In genomic region chr4:34555604-34556003, GRCm38 (mm10) we compare ENCODE assay signal across 30 mouse cellular contexts. TPM values are rescaled to one million over a fixed set of nuclear protein-coding genes. Genes with fewer than 3 reads are reported as not detected.
DNase-seq lines count a peak whose midpoint lies in the region; ATAC-seq and TF ChIP-seq lines count a peak whose summit lies in the region.
"Had no signal": no experiment of that assay in that cellular context is flagged by ENCODE, and none has a peak within 500 bp of the region (broad histone marks: within the 10 kb centered on the region; RNA-seq: fewer than 3 reads in every experiment).

No protein-coding gene starts in this region.

- no peaks in the 10 kb centered on the region for H3K27me3 ChIP-seq in heart, embryonic 15.5 days
- no peaks in the 10 kb centered on the region for H3K27me3 ChIP-seq in E14TG2a.4 (ENCODE audit: insufficient read depth, low read length)
- H3K27me3 ChIP-seq: CH12.LX; embryonic facial prominence, embryonic 12.5 days; forebrain, embryonic 15.5 days; hindbrain, embryonic 12.5 days; intestine, embryonic 15.5 days; midbrain, embryonic 13.5 days; Patski; stomach, embryonic 15.5 days had no signal

- no peak for ATAC-seq in heart, embryonic 15.5 days (replicated peaks; ENCODE audit: insufficient number of reproducible peaks, insufficient read depth, low FRiP score, low read depth)
- ATAC-seq: forebrain, embryonic 15.5 days; hindbrain, postnatal 0 days; intestine, embryonic 15.5 days; midbrain, embryonic 13.5 days; Patski had no signal

- no peaks in the 10 kb centered on the region for H3K9me3 ChIP-seq in heart, embryonic 15.5 days (replicated peaks)
- H3K9me3 ChIP-seq in E14TG2a.4 (ENCODE audit: low read length) = no peaks in the 10 kb centered on the region
- H3K9me3 ChIP-seq: embryonic facial prominence, embryonic 12.5 days; forebrain, embryonic 10.5 days; forebrain, embryonic 15.5 days; hindbrain, embryonic 12.5 days; intestine, embryonic 15.5 days; midbrain, embryonic 13.5 days; stomach, embryonic 15.5 days had no signal

- no peak overlapping the region; the same call in 1 of the 2 replicates for H3K4me3 ChIP-seq in gastrocnemius, adult 2 months
- no peak overlapping the region for H3K4me3 ChIP-seq in heart, embryonic 15.5 days
- H3K4me3 ChIP-seq in layer of hippocampus, adult 2 months = no peak overlapping the region
- peak overlapping the region; percentile 41; the same call in 1 of the 2 replicates for H3K4me3 ChIP-seq in E14TG2a.4 (replicated peaks; ENCODE audit: low read length)
- H3K4me3 ChIP-seq: embryonic facial prominence, embryonic 12.5 days; forebrain, embryonic 10.5 days; forebrain, embryonic 15.5 days; hindbrain, embryonic 12.5 days; intestine, embryonic 15.5 days; midbrain, embryonic 13.5 days; stomach, embryonic 15.5 days had no signal

- peak overlapping the region; percentile 65 for H3K27ac ChIP-seq in gastrocnemius, adult 2 months
- 0 out of 2 replicates have a peak overlapping the region, but pooled peaks have one; percentile 7 for H3K27ac ChIP-seq in heart, embryonic 15.5 days
- H3K27ac ChIP-seq in layer of hippocampus, adult 2 months = peak overlapping the region; percentile 39; the same call in 1 of the 2 replicates
- H3K27ac ChIP-seq: embryonic facial prominence, embryonic 12.5 days; forebrain, embryonic 10.5 days; forebrain, embryonic 15.5 days; hindbrain, embryonic 12.5 days; hindbrain, postnatal 0 days; intestine, embryonic 15.5 days; liver, embryonic 14.5 days; midbrain, embryonic 13.5 days; stomach, embryonic 15.5 days had no signal

- no peak for TF ChIP-seq CTCF in gastrocnemius, adult 2 months (IDR thresholded peaks at IDR 0.05)
- TF ChIP-seq CTCF in layer of hippocampus, adult 2 months (conservative IDR thresholded peaks at IDR 0.05) = no peak
- TF ChIP-seq CTCF in E14TG2a.4 (conservative IDR thresholded peaks at IDR 0.05; ENCODE audit: low read length) = no peak

- no peak overlapping the region for H3K4me2 ChIP-seq in heart, embryonic 15.5 days
- H3K4me2 ChIP-seq: embryonic facial prominence, embryonic 12.5 days; forebrain, embryonic 15.5 days; hindbrain, embryonic 12.5 days; intestine, embryonic 15.5 days; lung, embryonic 14.5 days; midbrain, embryonic 13.5 days; stomach, embryonic 15.5 days had no signal

- intact Hi-C loops in gastrocnemius, adult 2 months (cut with DNase I) = loop anchor here (10.0 kb wide), 1 partner anchor 1521 kb away; the partner anchor contains the start of gene Ube2j1
- intact Hi-C loops in gastrocnemius, postnatal 14 days (cut with DNase I; ENCODE audit: low total_unique reads) = no loop called here
- intact Hi-C loops in heart, postnatal 25 days (cut with DNase I) = loop anchor here (10.0 kb wide), 2 partner anchors 329 to 669 kb away; partner anchors contain the start of genes C9orf72 and Zfp292

- no peaks in the 10 kb centered on the region for H3K36me3 ChIP-seq in heart, embryonic 15.5 days
- H3K36me3 ChIP-seq in E14TG2a.4 (ENCODE audit: insufficient read depth, low read length) = peaks cover 29% of the 10 kb centered on the region
- H3K36me3 ChIP-seq: embryonic facial prominence, embryonic 12.5 days; forebrain, embryonic 15.5 days; hindbrain, embryonic 12.5 days; intestine, embryonic 15.5 days; stomach, embryonic 15.5 days had no signal

- H3K4me1 ChIP-seq in heart, embryonic 15.5 days (replicated peaks) = peaks cover 38% of the 10 kb centered on the region
- peaks cover 80% of the 10 kb centered on the region for H3K4me1 ChIP-seq in E14TG2a.4 (replicated peaks; ENCODE audit: low read depth, low read length)
- H3K4me1 ChIP-seq: stomach, embryonic 15.5 days had no signal

- no peak overlapping the region for H3K9ac ChIP-seq in heart, embryonic 15.5 days
- H3K9ac ChIP-seq: embryonic facial prominence, embryonic 12.5 days; forebrain, embryonic 15.5 days; hindbrain, embryonic 12.5 days; intestine, embryonic 15.5 days; liver, embryonic 14.5 days; lung, embryonic 14.5 days; midbrain, embryonic 13.5 days; stomach, embryonic 15.5 days had no signal

- no peak for DNase-seq in gastrocnemius, adult 2 months
- no peak for DNase-seq in gastrocnemius, postnatal 14 days
- no peak for DNase-seq in heart, postnatal 25 days (ENCODE audit: low spot score)
- DNase-seq in layer of hippocampus, adult 2 months (ENCODE audit: low spot score in 2 of 2) = no peak
- DNase-seq in layer of hippocampus, postnatal 10 days (ENCODE audit: low spot score in 2 of 2) = no peak
- no peak for DNase-seq in adipocyte (ENCODE audit: low spot score)
- DNase-seq: adrenal gland, postnatal 14 days; cerebellum, adult 11 months; cerebellum, adult 9-10 months; cerebellum, postnatal 36 days; embryo, embryonic 11 days; kidney, adult 8-10 months; kidney, postnatal 25 days; left cerebral cortex, postnatal 4 days; lung, postnatal 14 days; right cerebral cortex, postnatal 25 days had no signal

- WGBS in heart, embryonic 15.5 days = 82% methylated on average over 3 of the region's 3 CpGs

RNA-seq across cellular contexts. Expression of gene Akirin2, which starts 4.9 kb away (rescaled TPM):
- total RNA-seq in gastrocnemius, adult 2 months (2021) = 10 to 100 TPM; 42.9 to 60.6 TPM
- total RNA-seq in gastrocnemius, postnatal 14 days (2021) = 10 to 100 TPM; 46.8 to 51.0 TPM
- polyA plus RNA-seq in heart, embryonic 15.5 days (2015; fragmentation: Nextera tagmentation; extraction: Ambion mirVana) = 41.4 and 44.8 TPM in 2 replicates
- total RNA-seq in heart, postnatal 25 days (2021) = 10 to 100 TPM; 52.5 to 56.3 TPM
- total RNA-seq in layer of hippocampus, adult 2 months (2021) = 100 to 1,000 TPM in 1 of 2 experiments, 10 to 100 TPM in 1; 96.0 to 103 TPM
- total RNA-seq in layer of hippocampus, postnatal 10 days (2021) = 100 to 1,000 TPM in 1 of 2 experiments, 10 to 100 TPM in 1; 93.9 to 110 TPM

RNA-seq across cellular contexts. Expression of gene Orc3, which starts 59.1 kb away (rescaled TPM):
- 10 to 100 TPM; 38.2 to 38.9 TPM for total RNA-seq in gastrocnemius, adult 2 months (2021)
- 10 to 100 TPM; 29.1 to 29.2 TPM for total RNA-seq in gastrocnemius, postnatal 14 days (2021)
- 58.0 and 63.8 TPM in 2 replicates for polyA plus RNA-seq in heart, embryonic 15.5 days (2015; fragmentation: Nextera tagmentation; extraction: Ambion mirVana)
- total RNA-seq in heart, postnatal 25 days (2021) = 10 to 100 TPM; 35.7 TPM
- total RNA-seq in layer of hippocampus, adult 2 months (2021) = 10 to 100 TPM; 59.1 to 64.4 TPM
- total RNA-seq in layer of hippocampus, postnatal 10 days (2021) = 10 to 100 TPM; 56.1 to 61.9 TPM

RNA-seq across cellular contexts. Expression of gene Rars2, which starts 59.2 kb away (rescaled TPM):
- 10 to 100 TPM; 18.2 to 22.1 TPM for total RNA-seq in gastrocnemius, adult 2 months (2021)
- 10 to 100 TPM; 14.0 to 21.1 TPM for total RNA-seq in gastrocnemius, postnatal 14 days (2021)
- polyA plus RNA-seq in heart, embryonic 15.5 days (2015; fragmentation: Nextera tagmentation; extraction: Ambion mirVana) = 45.4 and 49.0 TPM in 2 replicates
- total RNA-seq in heart, postnatal 25 days (2021) = 10 to 100 TPM; 29.4 to 30.5 TPM
- total RNA-seq in layer of hippocampus, adult 2 months (2021) = 10 to 100 TPM; 24.2 to 28.5 TPM
- total RNA-seq in layer of hippocampus, postnatal 10 days (2021) = 10 to 100 TPM; 32.6 to 33.2 TPM

Comparison
In these comparisons a context has a peak if more than half of its experiments do, and no peak if none do; other contexts are left out.
1. H3K27ac ChIP-seq: peak in every context shown above with its lines; median percentile 65 in gastrocnemius, adult 2 months; 39 in layer of hippocampus, adult 2 months; 7 in heart, embryonic 15.5 days.